Mouse (Mus musculus) neural tube, embryonic 10.5 days (tissue): ENCODE results near the gene Galnt9.

Experiments
- DNase-seq: peaks from one replicate; pipeline ENCODE4 v3.0.0-alpha.2; 2017; ENCODE audit warnings: low spot score; ENCODE audit errors: extremely low spot score

The Galnt9 gene

GRCm38 (mm10) chr5:110535964-110536363 is 8.2 kb upstream of the Galnt9 start:
- DNase-seq = no peak

- no peak for DNase-seq
Observed at GRCm38 (mm10) chr5:110540947-110541346, 3.2 kb upstream of the Galnt9 start.

- no peak for DNase-seq
Observed at GRCm38 (mm10) chr5:110541456-110541855, 2.7 kb upstream of the Galnt9 start.

GRCm38 (mm10) chr5:110544691-110545069 is 525 bp downstream of the Galnt9 start:
- no peak for DNase-seq

GRCm38 (mm10) chr5:110545311-110545710 is 1.2 kb downstream of the Galnt9 start:
- no peak for DNase-seq

- DNase-seq = no peak
Observed at GRCm38 (mm10) chr5:110546136-110546535, 2.0 kb downstream of the Galnt9 start.

- no peak for DNase-seq
Observed at GRCm38 (mm10) chr5:110546726-110547406, 2.7 kb downstream of the Galnt9 start.

- DNase-seq = no peak
Observed at GRCm38 (mm10) chr5:110548446-110548845, 4.3 kb downstream of the Galnt9 start.

GRCm38 (mm10) chr5:110550189-110550588 is 6.0 kb downstream of the Galnt9 start:
- no peak for DNase-seq

GRCm38 (mm10) chr5:110550841-110551240 is 6.7 kb downstream of the Galnt9 start:
- no peak for DNase-seq

GRCm38 (mm10) chr5:110552005-110552404 is 7.8 kb downstream of the Galnt9 start:
- no peak for DNase-seq

GRCm38 (mm10) chr5:110553315-110553714 is 9.2 kb downstream of the Galnt9 start:
- DNase-seq = no peak

GRCm38 (mm10) chr5:110555198-110555597 is 11.0 kb downstream of the Galnt9 start:
- DNase-seq = no peak

GRCm38 (mm10) chr5:110558368-110558767 is 14.2 kb downstream of the Galnt9 start:
- DNase-seq = peak; percentile 20

GRCm38 (mm10) chr5:110559679-110560078 is 15.5 kb downstream of the Galnt9 start:
- DNase-seq = no peak

GRCm38 (mm10) chr5:110562741-110563326 is 18.7 kb downstream of the Galnt9 start:
- DNase-seq = no peak

GRCm38 (mm10) chr5:110564986-110565644 is 21.0 kb downstream of the Galnt9 start:
- no peak for DNase-seq

- no peak for DNase-seq
Observed at GRCm38 (mm10) chr5:110567547-110567946, 23.4 kb downstream of the Galnt9 start.

- DNase-seq = no peak
Observed at GRCm38 (mm10) chr5:110574888-110575287, 30.7 kb downstream of the Galnt9 start.

- DNase-seq = no peak
Observed at GRCm38 (mm10) chr5:110579296-110579695, 35.1 kb downstream of the Galnt9 start.

GRCm38 (mm10) chr5:110580569-110581239 is 36.5 kb downstream of the Galnt9 start:
- no peak for DNase-seq
